Mouse (Mus musculus) cerebral cortex, adult 2 months (tissue): ENCODE measurements around the gene Sec14l3.

Source experiments
- WGBS: fragments of 180-500 bp; shearing (Covaris S2); methylation state at CpG from one replicate; pipeline ENCODE4 v1.1.7; 2018; 5-methylcytosine and 5-hydroxymethylcytosine counted together

The Sec14l3 gene

GRCm38 (mm10) chr11:4101851-4102250 is 37.2 kb downstream of the Sec14l3 start:
- WGBS = 68% methylated on average over 5 of the region's 5 CpGs

GRCm38 (mm10) chr11:4103522-4103921 is 38.9 kb downstream of the Sec14l3 start:
- 86% methylated on average over 14 of the region's 14 CpGs for WGBS

- 53% methylated on average over 5 of the region's 5 CpGs for WGBS
These were observed 40.3 kb downstream of the Sec14l3 start for GRCm38 (mm10) chr11:4104989-4105388.

- 41% methylated on average over 6 of the region's 6 CpGs for WGBS
These were observed 40.8 kb downstream of the Sec14l3 start for GRCm38 (mm10) chr11:4105444-4105843.

GRCm38 (mm10) chr11:4107901-4108300 is 43.3 kb downstream of the Sec14l3 start:
- WGBS = 95% methylated on average over 6 of the region's 6 CpGs

- 91% methylated on average over 7 of the region's 7 CpGs for WGBS
These were observed 44.0 kb downstream of the Sec14l3 start for GRCm38 (mm10) chr11:4108691-4109090.

- WGBS = 92% methylated on average over 4 of the region's 4 CpGs
These were observed 47.4 kb downstream of the Sec14l3 start for GRCm38 (mm10) chr11:4112033-4112432.

GRCm38 (mm10) chr11:4112861-4113260 is 48.2 kb downstream of the Sec14l3 start:
- WGBS = 84% methylated on average over 6 of the region's 6 CpGs

- WGBS = 61% methylated on average over 4 of the region's 4 CpGs
These were observed 48.9 kb downstream of the Sec14l3 start for GRCm38 (mm10) chr11:4113496-4113895.

- 85% methylated on average over 6 of the region's 6 CpGs for WGBS
These were observed 49.3 kb downstream of the Sec14l3 start for GRCm38 (mm10) chr11:4113970-4114369.

- WGBS = 57% methylated on average over 6 of the region's 6 CpGs
These were observed 49.9 kb downstream of the Sec14l3 start for GRCm38 (mm10) chr11:4114541-4114940.

GRCm38 (mm10) chr11:4115407-4115806 is 50.8 kb downstream of the Sec14l3 start:
- 52% methylated on average over 4 of the region's 4 CpGs for WGBS

- 30% methylated on average over 11 of the region's 11 CpGs for WGBS
These were observed 52.0 kb downstream of the Sec14l3 start for GRCm38 (mm10) chr11:4116458-4117141.

- WGBS = 16% methylated on average over 3 of the region's 3 CpGs
These were observed 52.9 kb downstream of the Sec14l3 start for GRCm38 (mm10) chr11:4117372-4118071.

- WGBS = 2% methylated on average over 41 of the region's 41 CpGs
These were observed 53.7 kb downstream of the Sec14l3 start for GRCm38 (mm10) chr11:4118081-4118921.

- 56% methylated on average over 5 of the region's 5 CpGs for WGBS
These were observed 55.0 kb downstream of the Sec14l3 start for GRCm38 (mm10) chr11:4119635-4120034.

GRCm38 (mm10) chr11:4121691-4122090 is 57.0 kb downstream of the Sec14l3 start:
- WGBS = 93% methylated on average over 3 of the region's 3 CpGs

GRCm38 (mm10) chr11:4122226-4122625 is 57.6 kb downstream of the Sec14l3 start:
- 89% methylated on average over 5 of the region's 5 CpGs for WGBS

- 72% methylated on average over 10 of the region's 10 CpGs for WGBS
These were observed 58.3 kb downstream of the Sec14l3 start, which contains the start of gene Sec14l2 for GRCm38 (mm10) chr11:4122742-4123579. Gene Sec14l2, minus strand, starts transcription at chr11:4123415.

GRCm38 (mm10) chr11:4123922-4124321 is 59.3 kb downstream of the Sec14l3 start:
- WGBS = 61% methylated on average over 5 of the region's 5 CpGs

GRCm38 (mm10) chr11:4127059-4127458 is 62.4 kb downstream of the Sec14l3 start:
- 88% methylated on average over 1 of the region's 1 CpGs for WGBS
